Mouse (Mus musculus) ES-Bruce4 (cell line): ENCODE results near the gene Rassf2. TPM values are rescaled to one million over a fixed set of nuclear protein-coding genes. Genes with fewer than 3 reads are reported as not detected.

Experiments used
- H3K27ac ChIP-seq: 2 replicates; pipeline ENCODE4 v1.5.1; 2012; ENCODE audit warnings: low read length, inconsistent platforms; ENCODE audit not compliant: insufficient read depth
- H3K27me3 ChIP-seq: 2 replicates; pipeline ENCODE4 v1.6.1; 2012; ENCODE audit warnings: mild to moderate bottlenecking, low read length, inconsistent platforms; ENCODE audit not compliant: control insufficient read depth, poor library complexity, insufficient read depth, severe bottlenecking
- H3K36me3 ChIP-seq: 2 replicates; pipeline ENCODE4 v1.6.1; 2012; ENCODE audit warnings: inconsistent platforms, mild to moderate bottlenecking, low read length, moderate library complexity; ENCODE audit not compliant: control insufficient read depth, poor library complexity, insufficient read depth, severe bottlenecking
- H3K4me1 ChIP-seq: one replicate; pipeline ENCODE4 v1.8.1; 2011; ENCODE audit warnings: low read length; ENCODE audit not compliant: control insufficient read depth, insufficient read depth
- H3K4me3 ChIP-seq: 2 replicates; pipeline ENCODE4 v1.5.1; 2011; ENCODE audit warnings: low read depth, mild to moderate bottlenecking, low read length
- H3K9ac ChIP-seq: 2 replicates; pipeline ENCODE4 v1.6.1; 2012; ENCODE audit warnings: low read depth, mild to moderate bottlenecking, inconsistent platforms; ENCODE audit not compliant: poor library complexity, severe bottlenecking
- H3K9me3 ChIP-seq: replicated peaks from 2 replicates; pipeline ENCODE4 v1.6.1; 2012; ENCODE audit warnings: mild to moderate bottlenecking, low read length, inconsistent platforms; ENCODE audit not compliant: control insufficient read depth, poor library complexity, insufficient read depth, severe bottlenecking
- CTCF ChIP-seq: IDR thresholded peaks from one replicate; pipeline ENCODE4 v1.8.1; 2011; ENCODE audit warnings: low read depth, low read length
- EP300 ChIP-seq: IDR thresholded peaks from 2 replicates; pipeline ENCODE4 v1.6.1; 2011; ENCODE audit warnings: low read depth, low read length; ENCODE audit not compliant: insufficient read depth
- POLR2A ChIP-seq: IDR thresholded peaks from one replicate; pipeline ENCODE4 v1.8.1; 2011; ENCODE audit warnings: low read length; ENCODE audit not compliant: insufficient read depth
- polyA plus RNA-seq: library from polyadenylated mRNA; stranded (reverse); fragments of >200 nt; gene quantifications from 2 replicates; pipeline ENCODE4 v1.2.4, GENCODE M21; 2011; ENCODE audit warnings: low read depth; ENCODE audit not compliant: missing spikeins, insufficient read depth, insufficient read length

Rassf2 gene
- 4.0 and 4.3 TPM in 2 replicates for polyA plus RNA-seq

- Histone ChIP-seq H3K9ac (peak within 1 kb of the TSS; percentile 74), H3K27ac (no peak within 1 kb of the TSS), H3K4me1 (no peaks in the 10 kb centered on the region), H3K27me3 (peaks cover 5% of the 10 kb centered on the region; the same call in 1 of the 2 replicates), H3K36me3 (no peaks in the 10 kb centered on the region), H3K9me3 (no peaks in the 10 kb centered on the region), H3K4me3 (peak within 1 kb of the TSS; percentile 75)
- TF ChIP-seq CTCF (no peak), EP300 (no peak), POLR2A (no peak)
Measured at GRCm38 (mm10) chr2:132029646-132030417, at the start of gene Rassf2. Gene Rassf2, minus strand, starts transcription at chr2:132030258.

DNA sequence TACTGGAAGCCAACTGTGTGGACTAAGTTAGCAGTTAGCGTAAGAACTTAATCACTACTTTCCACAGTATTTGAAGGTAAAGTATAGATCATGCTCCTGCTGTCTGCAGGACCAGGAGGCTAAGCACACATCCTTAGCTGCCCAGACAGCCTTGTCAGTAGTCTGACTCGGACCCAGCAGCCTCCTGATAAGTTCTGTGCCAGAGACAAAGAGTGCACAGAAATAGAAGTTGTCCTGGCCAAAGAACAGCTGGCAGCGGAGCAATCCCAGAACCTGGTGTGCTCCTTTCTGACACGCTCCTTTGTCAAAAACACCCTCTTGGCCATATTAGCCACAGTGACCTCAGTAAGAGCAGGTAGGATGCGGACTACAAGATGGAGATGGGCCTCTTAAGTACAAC is 49.1 kb upstream of the Rassf2 start:
- no peaks in the 10 kb centered on the region for H3K27me3 ChIP-seq
- H3K4me3 ChIP-seq: no peak overlapping the region
- no peaks in the 10 kb centered on the region for H3K9me3 ChIP-seq
- H3K27ac ChIP-seq: no peak overlapping the region
- H3K9ac ChIP-seq: no peak overlapping the region
- H3K36me3 ChIP-seq: peaks cover 2% of the 10 kb centered on the region; the same call in 1 of the 2 replicates
- TF ChIP-seq POLR2A (no peak), EP300 (no peak), CTCF (no peak)
- H3K4me1 ChIP-seq: no peaks in the 10 kb centered on the region

DNA sequence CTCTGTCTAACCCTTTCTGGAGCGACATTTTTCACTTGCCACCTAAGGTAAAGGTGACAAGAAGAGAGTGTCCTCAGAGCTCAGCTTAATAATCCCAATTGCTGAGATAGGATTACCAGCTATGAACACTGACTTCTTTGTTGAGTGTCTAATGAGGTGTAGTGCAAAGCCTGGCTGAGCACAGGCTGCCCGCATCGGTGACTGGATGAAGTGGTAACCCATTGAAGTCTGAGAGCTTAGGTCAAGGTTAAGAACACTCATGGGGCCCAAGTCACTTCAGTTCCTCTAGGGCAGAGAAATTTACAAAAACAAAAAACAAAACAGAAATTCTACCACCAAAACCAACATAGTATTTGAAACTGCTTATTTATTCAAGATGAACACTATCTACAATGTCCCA is 43.0 kb upstream of the Rassf2 start:
- H3K27ac ChIP-seq: no peak overlapping the region
- no peak for TF ChIP-seq EP300
- TF ChIP-seq CTCF: no peak
- no peak for TF ChIP-seq POLR2A
- no peaks in the 10 kb centered on the region for H3K27me3 ChIP-seq
- no peak overlapping the region for H3K4me3 ChIP-seq
- H3K4me1 ChIP-seq: no peaks in the 10 kb centered on the region
- peaks cover 9% of the 10 kb centered on the region for H3K36me3 ChIP-seq
- no peak overlapping the region for H3K9ac ChIP-seq
- H3K9me3 ChIP-seq: no peaks in the 10 kb centered on the region

DNA sequence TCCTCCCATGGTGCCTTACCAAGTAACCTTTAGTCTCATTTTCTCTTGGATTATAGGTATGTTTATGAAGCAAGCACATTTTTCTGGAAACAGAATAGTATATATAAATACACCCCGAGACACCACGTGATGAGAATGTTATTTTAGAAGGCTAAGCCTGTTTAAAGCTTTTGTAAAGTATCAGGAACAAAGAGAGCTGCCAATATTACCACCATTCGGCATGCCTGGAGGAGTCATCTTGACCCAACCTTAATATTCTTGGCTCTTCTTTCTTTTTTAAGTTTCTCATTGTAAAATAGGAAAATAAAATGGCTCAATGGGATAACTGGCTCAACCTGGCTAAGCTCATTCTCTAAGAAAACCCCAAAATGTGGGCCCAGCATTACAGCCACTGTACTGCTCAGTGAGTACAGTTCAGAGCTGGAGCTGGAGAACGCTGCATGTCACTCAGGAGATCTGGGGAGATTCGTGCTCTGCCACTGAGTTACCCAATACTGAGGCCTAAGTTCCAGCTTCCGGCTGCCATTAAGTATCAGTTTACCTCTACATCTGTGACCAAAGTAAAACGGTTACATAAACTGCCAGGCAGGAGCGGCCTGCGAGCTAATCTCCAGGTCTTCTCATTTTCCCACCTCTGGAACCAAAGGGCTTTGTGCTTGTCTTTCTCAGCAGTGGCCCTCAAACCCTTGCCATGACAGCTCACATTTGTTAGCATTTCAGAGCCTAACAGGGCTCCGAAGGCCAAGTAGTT is 40.1 kb upstream of the Rassf2 start:
- no peaks in the 10 kb centered on the region for H3K4me1 ChIP-seq
- no peak overlapping the region for H3K4me3 ChIP-seq
- no peak for TF ChIP-seq POLR2A
- H3K36me3 ChIP-seq: peaks cover 15% of the 10 kb centered on the region
- no peak overlapping the region for H3K9ac ChIP-seq
- no peak overlapping the region for H3K27ac ChIP-seq
- no peaks in the 10 kb centered on the region for H3K27me3 ChIP-seq
- no peaks in the 10 kb centered on the region for H3K9me3 ChIP-seq

DNA sequence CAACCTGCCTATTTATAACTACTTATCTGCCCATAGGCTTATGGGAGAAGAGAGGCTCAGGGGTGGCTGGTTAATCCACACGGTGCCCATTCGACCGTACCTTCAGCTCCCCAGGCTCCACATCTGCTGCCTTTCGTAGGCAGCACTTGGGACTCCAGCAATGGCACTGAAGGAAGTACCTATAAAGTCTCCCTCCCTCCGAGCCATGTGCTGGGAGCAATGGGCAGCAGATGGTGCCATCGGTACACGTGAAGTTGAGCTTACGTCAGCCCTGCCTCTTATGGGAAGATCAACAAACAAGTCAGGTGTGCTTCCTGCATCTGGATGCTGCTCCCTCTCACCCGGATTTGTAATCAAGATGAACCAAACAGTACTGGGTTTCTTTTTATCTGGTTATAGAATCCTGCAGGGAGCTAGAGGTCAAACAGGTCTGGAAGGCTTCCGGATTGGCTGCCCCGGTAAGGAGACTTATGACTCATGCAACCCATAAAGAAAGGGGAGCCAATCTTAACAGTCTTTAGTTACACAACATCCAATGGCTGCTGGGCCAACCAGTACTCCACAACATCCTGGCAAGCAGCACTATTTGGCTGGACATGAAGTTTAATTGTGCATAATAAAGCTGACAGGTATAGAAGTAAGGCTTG is 34.2 kb upstream of the Rassf2 start:
- TF ChIP-seq CTCF (no peak), EP300 (no peak), POLR2A (no peak)
- no peak overlapping the region for H3K27ac ChIP-seq
- no peaks in the 10 kb centered on the region for H3K9me3 ChIP-seq
- no peaks in the 10 kb centered on the region for H3K27me3 ChIP-seq
- H3K4me3 ChIP-seq: no peak overlapping the region
- no peak overlapping the region for H3K9ac ChIP-seq
- no peaks in the 10 kb centered on the region for H3K4me1 ChIP-seq
- H3K36me3 ChIP-seq: peaks cover 8% of the 10 kb centered on the region; the same call in 1 of the 2 replicates

- Histone ChIP-seq H3K36me3 (peaks cover 11% of the 10 kb centered on the region; the same call in 1 of the 2 replicates), H3K4me3 (no peak overlapping the region), H3K9me3 (no peaks in the 10 kb centered on the region), H3K9ac (no peak overlapping the region), H3K27me3 (no peaks in the 10 kb centered on the region), H3K27ac (no peak overlapping the region), H3K4me1 (no peaks in the 10 kb centered on the region)
- no peak for TF ChIP-seq POLR2A
- TF ChIP-seq EP300: no peak
- no peak for TF ChIP-seq CTCF
Measured at GRCm38 (mm10) chr2:132063776-132064175, 33.7 kb upstream of the Rassf2 start.
